Mouse (Mus musculus): Measurements from ENCODE around the gene Nlrc5. TPM values are rescaled to one million over a fixed set of nuclear protein-coding genes. Genes with fewer than 3 reads are reported as not detected.

The Nlrc5 gene
- polyA plus RNA-seq, 1 experiment from 2014 or later, result 0.17 TPM

DNA sequence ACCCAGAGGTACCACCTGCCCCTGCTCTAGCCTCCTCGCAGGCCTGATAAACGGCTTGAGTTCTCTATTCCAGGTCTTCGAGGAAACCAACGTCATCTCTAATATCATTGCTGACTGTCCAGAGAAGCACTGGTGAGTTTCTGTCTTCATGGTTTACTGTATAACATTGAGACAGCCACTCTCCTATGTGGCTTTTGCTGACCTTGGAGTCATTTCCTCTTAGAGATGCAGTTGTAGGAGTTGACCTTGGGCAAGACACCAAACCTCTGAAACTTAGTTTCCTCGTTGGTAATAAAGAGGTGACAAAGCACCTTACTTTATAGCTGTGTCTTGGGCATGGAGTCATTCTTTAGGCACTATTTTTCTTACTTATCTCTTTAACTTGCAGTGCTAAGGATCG lies 21.6 kb upstream of the Nlrc5 start:
- no peaks in the 10 kb centered on the region for H3K36me3 ChIP-seq (ENCODE audit: control insufficient read depth, insufficient read depth, low read length)
- H3K4me2 ChIP-seq (ENCODE audit: low read length), result no peak overlapping the region
- no peaks in the 10 kb centered on the region for H3K27me3 ChIP-seq (replicated peaks; ENCODE audit: control insufficient read depth, insufficient read depth, low read length)
- no peak overlapping the region for H3K9ac ChIP-seq (ENCODE audit: low read length)
- 90% methylated on average over 6 of the region's 6 CpGs for WGBS
- no peak overlapping the region for H3K4me3 ChIP-seq (ENCODE audit: low read depth, low read length)
- H3K4me1 ChIP-seq (ENCODE audit: control insufficient read depth, insufficient read depth, low read length), result no peaks in the 10 kb centered on the region
- no peak overlapping the region for H3K27ac ChIP-seq (ENCODE audit: low read depth, low read length)
- ATAC-seq (no peak), DNase-seq (ENCODE audit: low spot score) (no peak)
- no peaks in the 10 kb centered on the region for H3K9me3 ChIP-seq (replicated peaks; ENCODE audit: control insufficient read depth, low read length)

DNA sequence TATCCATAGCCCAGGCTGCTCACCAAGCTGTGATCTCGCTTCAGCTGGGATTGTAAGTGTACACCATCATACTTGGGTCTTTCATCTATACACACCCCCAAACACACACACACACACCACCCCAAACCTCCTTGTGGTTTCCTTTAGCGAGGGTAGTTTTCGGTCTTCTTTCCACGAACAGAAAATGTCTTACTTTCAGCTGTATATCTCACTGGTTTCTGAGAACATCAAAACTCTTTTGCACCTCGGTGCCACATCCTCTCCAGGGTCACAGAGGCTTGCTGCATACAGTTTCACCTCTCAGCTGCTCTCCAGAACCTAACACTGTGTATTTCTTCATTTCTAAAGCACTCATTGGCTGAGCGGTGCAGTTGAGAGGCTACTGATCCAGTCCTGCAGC lies 20.6 kb upstream of the Nlrc5 start:
- Histone ChIP-seq H3K9ac (ENCODE audit: low read length) (no peak overlapping the region), H3K9me3 (replicated peaks; ENCODE audit: control insufficient read depth, low read length) (no peaks in the 10 kb centered on the region), H3K27ac (ENCODE audit: low read depth, low read length) (no peak overlapping the region), H3K4me3 (ENCODE audit: low read depth, low read length) (no peak overlapping the region), H3K36me3 (ENCODE audit: control insufficient read depth, insufficient read depth, low read length) (no peaks in the 10 kb centered on the region), H3K27me3 (replicated peaks; ENCODE audit: control insufficient read depth, insufficient read depth, low read length) (no peaks in the 10 kb centered on the region), H3K4me2 (ENCODE audit: low read length) (no peak overlapping the region), H3K4me1 (ENCODE audit: control insufficient read depth, insufficient read depth, low read length) (no peaks in the 10 kb centered on the region)
- WGBS, result 83% methylated on average over 6 of the region's 6 CpGs
- DNase-seq (ENCODE audit: low spot score), result no peak
- ATAC-seq, result no peak

DNA sequence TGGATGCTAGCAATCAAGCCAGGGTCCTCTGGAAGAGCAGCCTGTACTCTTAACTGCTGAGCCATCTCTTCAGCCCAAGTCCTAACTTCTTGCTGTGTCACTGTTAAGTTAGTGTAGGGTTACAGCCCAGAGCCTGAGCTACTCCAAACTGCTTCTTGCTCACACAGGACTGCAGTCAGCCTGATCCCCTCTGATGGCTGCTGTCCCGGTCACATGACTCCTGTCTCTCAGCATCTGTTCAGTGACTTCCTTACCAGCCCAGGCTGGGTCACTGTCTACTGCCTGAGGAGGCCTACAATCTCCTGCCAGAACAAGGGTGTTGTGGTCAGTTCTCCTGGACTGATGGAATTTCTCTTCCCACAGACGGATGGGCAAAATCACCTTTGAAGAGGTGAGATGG lies 18.9 kb upstream of the Nlrc5 start:
- no peaks in the 10 kb centered on the region for H3K36me3 ChIP-seq (ENCODE audit: control insufficient read depth, insufficient read depth, low read length)
- ATAC-seq, result no peak
- no peaks in the 10 kb centered on the region for H3K27me3 ChIP-seq (replicated peaks; ENCODE audit: control insufficient read depth, insufficient read depth, low read length)
- no peak overlapping the region for H3K4me2 ChIP-seq (ENCODE audit: low read length)
- no peaks in the 10 kb centered on the region for H3K9me3 ChIP-seq (replicated peaks; ENCODE audit: control insufficient read depth, low read length)
- H3K4me1 ChIP-seq (ENCODE audit: control insufficient read depth, insufficient read depth, low read length), result no peaks in the 10 kb centered on the region
- H3K9ac ChIP-seq (ENCODE audit: low read length), result no peak overlapping the region
- 81% methylated on average over 2 of the region's 2 CpGs for WGBS
- DNase-seq (ENCODE audit: low spot score), result no peak
- H3K4me3 ChIP-seq (ENCODE audit: low read depth, low read length), result no peak overlapping the region
- H3K27ac ChIP-seq (ENCODE audit: low read depth, low read length), result no peak overlapping the region

DNA sequence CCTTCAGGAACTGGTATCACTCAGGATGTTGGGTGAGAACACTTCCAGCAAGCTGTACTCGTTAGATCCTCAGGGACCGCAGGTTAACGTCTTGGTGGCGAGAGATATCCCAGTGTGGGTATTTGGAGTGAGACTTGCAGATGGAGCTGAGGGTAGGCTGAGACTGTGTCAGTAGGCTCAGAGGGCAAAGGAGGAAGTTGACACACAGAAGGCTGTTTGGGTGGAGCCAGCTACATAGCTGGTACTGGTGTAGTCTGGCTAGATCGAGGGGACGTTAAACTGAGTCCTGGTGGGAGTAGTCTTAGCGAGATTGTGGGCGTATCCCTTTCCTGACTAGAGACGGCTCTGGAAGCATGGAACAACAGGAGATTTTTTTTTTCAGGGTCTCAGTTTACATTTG lies 16.1 kb upstream of the Nlrc5 start:
- H3K9ac ChIP-seq (ENCODE audit: low read length), result no peak overlapping the region
- DNase-seq (ENCODE audit: low spot score), result no peak
- no peak for ATAC-seq
- H3K27me3 ChIP-seq (replicated peaks; ENCODE audit: control insufficient read depth, insufficient read depth, low read length), result no peaks in the 10 kb centered on the region
- WGBS, result 82% methylated on average over 9 of the region's 9 CpGs
- no peaks in the 10 kb centered on the region for H3K9me3 ChIP-seq (replicated peaks; ENCODE audit: control insufficient read depth, low read length)
- H3K36me3 ChIP-seq (ENCODE audit: control insufficient read depth, insufficient read depth, low read length), result no peaks in the 10 kb centered on the region
- no peak overlapping the region for H3K27ac ChIP-seq (ENCODE audit: low read depth, low read length)
- no peaks in the 10 kb centered on the region for H3K4me1 ChIP-seq (ENCODE audit: control insufficient read depth, insufficient read depth, low read length)
- no peak overlapping the region for H3K4me2 ChIP-seq (ENCODE audit: low read length)
- H3K4me3 ChIP-seq (ENCODE audit: low read depth, low read length), result no peak overlapping the region

DNA sequence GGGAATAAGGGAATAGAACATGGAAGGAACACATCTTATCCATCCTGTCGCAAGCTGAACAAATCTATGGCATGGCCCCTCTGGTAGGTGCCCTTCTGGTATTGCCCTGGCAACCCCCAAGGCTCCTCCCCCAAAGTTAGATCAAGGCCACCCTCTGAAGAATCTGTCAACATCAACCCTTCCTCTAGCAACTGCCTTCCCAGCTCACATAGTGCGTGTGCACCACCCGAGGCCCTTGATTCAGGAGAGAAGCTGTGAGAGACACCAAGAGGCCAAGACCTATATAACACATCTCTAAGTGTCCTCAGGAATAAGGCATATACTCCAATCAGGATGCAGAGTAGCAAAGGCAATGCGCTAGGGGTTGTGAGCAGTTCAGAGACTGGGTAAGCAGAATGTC lies 11.9 kb upstream of the Nlrc5 start:
- DNase-seq (ENCODE audit: low spot score) (no peak), ATAC-seq (no peak)
- Histone ChIP-seq H3K4me3 (ENCODE audit: low read depth, low read length) (no peak overlapping the region), H3K4me1 (ENCODE audit: control insufficient read depth, insufficient read depth, low read length) (no peaks in the 10 kb centered on the region), H3K9me3 (replicated peaks; ENCODE audit: control insufficient read depth, low read length) (no peaks in the 10 kb centered on the region), H3K27me3 (replicated peaks; ENCODE audit: control insufficient read depth, insufficient read depth, low read length) (no peaks in the 10 kb centered on the region), H3K27ac (ENCODE audit: low read depth, low read length) (no peak overlapping the region), H3K9ac (ENCODE audit: low read length) (no peak overlapping the region), H3K36me3 (ENCODE audit: control insufficient read depth, insufficient read depth, low read length) (no peaks in the 10 kb centered on the region), H3K4me2 (ENCODE audit: low read length) (no peak overlapping the region)
- WGBS, result 95% methylated on average over 4 of the region's 4 CpGs

DNA sequence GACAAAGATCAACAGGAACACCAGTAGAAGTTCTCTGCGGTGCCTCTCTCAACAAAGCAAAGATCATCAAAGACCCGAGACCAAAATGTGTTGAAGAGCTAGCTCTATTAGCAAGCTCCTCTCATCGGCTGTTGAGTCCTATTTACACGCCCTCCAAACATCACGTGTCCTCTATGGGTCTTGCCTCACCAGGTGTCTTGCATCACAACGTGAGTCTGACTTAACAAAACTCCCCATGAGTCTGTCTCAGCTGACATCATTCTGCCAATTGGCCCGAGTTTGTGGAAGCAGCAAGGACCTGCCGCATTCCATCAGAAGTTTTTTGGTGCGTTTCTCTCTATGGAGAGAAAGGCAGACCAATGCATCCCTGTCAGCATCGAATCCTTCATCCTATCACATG lies 6.2 kb upstream of the Nlrc5 start:
- H3K27ac ChIP-seq (ENCODE audit: low read depth, low read length), result no peak overlapping the region
- no peak for ATAC-seq
- H3K27me3 ChIP-seq (replicated peaks; ENCODE audit: control insufficient read depth, insufficient read depth, low read length), result no peaks in the 10 kb centered on the region
- no peak overlapping the region for H3K9ac ChIP-seq (ENCODE audit: low read length)
- H3K9me3 ChIP-seq (replicated peaks; ENCODE audit: control insufficient read depth, low read length), result no peaks in the 10 kb centered on the region
- H3K4me2 ChIP-seq (ENCODE audit: low read length), result no peak overlapping the region
- H3K4me3 ChIP-seq (ENCODE audit: low read depth, low read length), result no peak overlapping the region
- H3K36me3 ChIP-seq (ENCODE audit: control insufficient read depth, insufficient read depth, low read length), result no peaks in the 10 kb centered on the region
- 81% methylated on average over 10 of the region's 10 CpGs for WGBS
- no peak for DNase-seq (ENCODE audit: low spot score)
- no peaks in the 10 kb centered on the region for H3K4me1 ChIP-seq (ENCODE audit: control insufficient read depth, insufficient read depth, low read length)

DNA sequence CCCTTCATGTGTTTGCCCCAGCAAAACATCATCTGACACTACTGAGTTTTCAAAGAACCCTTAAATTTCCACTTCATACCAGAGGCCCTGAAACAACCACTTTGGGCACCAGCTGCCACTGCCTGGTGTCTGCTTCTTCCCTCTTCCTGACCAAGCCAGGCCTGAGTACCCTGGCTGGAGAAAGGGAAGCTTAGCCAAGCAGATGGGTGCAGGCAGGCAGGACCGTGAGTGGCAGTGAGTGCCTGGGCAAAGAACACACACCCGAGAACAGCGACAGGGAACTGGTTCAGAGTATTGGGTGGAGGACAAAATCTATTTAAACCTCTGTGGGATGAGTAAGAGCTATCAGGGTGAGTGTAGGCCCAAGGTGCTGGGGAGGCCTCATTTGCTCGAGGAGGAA lies 5.7 kb upstream of the Nlrc5 start:
- H3K27ac ChIP-seq (ENCODE audit: low read depth, low read length), result no peak overlapping the region
- no peak overlapping the region for H3K4me3 ChIP-seq (ENCODE audit: low read depth, low read length)
- no peaks in the 10 kb centered on the region for H3K36me3 ChIP-seq (ENCODE audit: control insufficient read depth, insufficient read depth, low read length)
- no peaks in the 10 kb centered on the region for H3K27me3 ChIP-seq (replicated peaks; ENCODE audit: control insufficient read depth, insufficient read depth, low read length)
- ATAC-seq (no peak), DNase-seq (ENCODE audit: low spot score) (no peak)
- H3K9ac ChIP-seq (ENCODE audit: low read length), result no peak overlapping the region
- no peak overlapping the region for H3K4me2 ChIP-seq (ENCODE audit: low read length)
- WGBS, result 87% methylated on average over 4 of the region's 4 CpGs
- no peaks in the 10 kb centered on the region for H3K4me1 ChIP-seq (ENCODE audit: control insufficient read depth, insufficient read depth, low read length)
- no peaks in the 10 kb centered on the region for H3K9me3 ChIP-seq (replicated peaks; ENCODE audit: control insufficient read depth, low read length)

DNA sequence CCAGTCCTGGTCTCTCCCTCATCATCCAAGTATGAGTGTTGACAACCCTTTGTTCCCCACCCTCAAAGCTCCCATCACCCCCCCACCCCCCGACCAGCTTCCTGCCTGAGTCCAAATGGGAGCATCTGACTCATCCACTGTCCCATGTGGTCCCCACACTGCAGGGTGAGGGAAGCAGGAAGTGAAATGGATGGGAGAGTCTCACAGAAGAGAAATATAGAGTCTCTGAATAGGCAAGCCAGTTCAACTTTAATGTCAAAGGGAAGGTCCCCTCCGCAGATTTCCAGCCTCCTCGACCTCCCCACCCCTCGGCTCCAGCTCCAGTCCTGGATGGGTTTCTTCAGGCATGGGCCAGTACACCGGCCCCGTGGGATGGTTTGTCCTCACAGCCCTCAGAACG lies 4.8 kb upstream of the Nlrc5 start:
- Histone ChIP-seq H3K9ac (ENCODE audit: low read length) (no peak overlapping the region), H3K4me2 (ENCODE audit: low read length) (no peak overlapping the region), H3K9me3 (replicated peaks; ENCODE audit: control insufficient read depth, low read length) (no peaks in the 10 kb centered on the region), H3K36me3 (ENCODE audit: control insufficient read depth, insufficient read depth, low read length) (no peaks in the 10 kb centered on the region), H3K4me3 (ENCODE audit: low read depth, low read length) (no peak overlapping the region), H3K27me3 (replicated peaks; ENCODE audit: control insufficient read depth, insufficient read depth, low read length) (0 out of 2 replicates have a peak, but pooled peaks cover 2% of the 10 kb centered on the region), H3K4me1 (ENCODE audit: control insufficient read depth, insufficient read depth, low read length) (peaks cover 5% of the 10 kb centered on the region; the same call in 1 of the 2 replicates), H3K27ac (ENCODE audit: low read depth, low read length) (no peak overlapping the region)
- WGBS, result 86% methylated on average over 7 of the region's 7 CpGs
- DNase-seq (ENCODE audit: low spot score), result no peak
- ATAC-seq, result no peak

DNA sequence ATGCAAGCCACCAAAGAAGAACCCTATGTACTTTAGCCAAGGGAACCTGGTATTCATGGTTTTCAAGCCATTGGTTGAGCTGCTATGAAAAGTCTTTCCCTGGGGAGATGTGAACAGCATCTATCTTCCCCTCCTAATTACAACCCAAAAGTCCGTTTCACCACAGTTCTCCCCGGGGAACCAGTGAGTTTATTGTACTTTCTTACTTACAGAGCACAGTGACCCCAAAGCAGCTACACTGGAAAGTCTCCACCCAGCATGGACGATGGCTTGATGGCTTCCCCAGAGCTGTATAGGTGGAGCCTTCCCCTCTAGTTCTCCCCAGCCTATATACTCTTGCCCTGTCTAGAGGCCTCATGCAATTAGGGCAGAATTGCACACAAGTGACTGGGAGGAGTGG lies 1.9 kb upstream of the Nlrc5 start:
- H3K4me1 ChIP-seq (ENCODE audit: control insufficient read depth, insufficient read depth, low read length), result peaks cover 7% of the 10 kb centered on the region; the same call in 1 of the 2 replicates
- DNase-seq (ENCODE audit: low spot score) (no peak), ATAC-seq (no peak)
- no peak overlapping the region for H3K4me2 ChIP-seq (ENCODE audit: low read length)
- no peak overlapping the region for H3K27ac ChIP-seq (ENCODE audit: low read depth, low read length)
- H3K9ac ChIP-seq (ENCODE audit: low read length), result no peak overlapping the region
- H3K9me3 ChIP-seq (replicated peaks; ENCODE audit: control insufficient read depth, low read length), result no peaks in the 10 kb centered on the region
- WGBS, result 74% methylated on average over 3 of the region's 3 CpGs
- 0 out of 2 replicates have a peak, but pooled peaks cover 2% of the 10 kb centered on the region for H3K27me3 ChIP-seq (replicated peaks; ENCODE audit: control insufficient read depth, insufficient read depth, low read length)
- H3K36me3 ChIP-seq (ENCODE audit: control insufficient read depth, insufficient read depth, low read length), result no peaks in the 10 kb centered on the region
- no peak overlapping the region for H3K4me3 ChIP-seq (ENCODE audit: low read depth, low read length)
